ENCODE assay signal across 18 mouse cellular contexts in genomic region chr8:109839822-109840221, GRCm38 (mm10).
"Had no signal": no experiment of that assay in that cellular context is flagged by ENCODE, and none has a peak within 500 bp of the region (broad histone marks: within the 10 kb centered on the region; RNA-seq: fewer than 3 reads in every experiment).

No protein-coding gene starts in this region.

- H3K4me1 ChIP-seq: limb, embryonic 12.5 days; limb, embryonic 15.5 days; midbrain, embryonic 12.5 days; midbrain, embryonic 15.5 days; neural tube, embryonic 12.5 days; neural tube, embryonic 15.5 days had no signal

- ATAC-seq: inflammation-experienced regulatory T-cells, adult 6 months; intestine, embryonic 16.5 days; midbrain, embryonic 15.5 days had no signal

- H3K9ac ChIP-seq: limb, embryonic 12.5 days; limb, embryonic 15.5 days; midbrain, embryonic 12.5 days; midbrain, embryonic 15.5 days; neural tube, embryonic 12.5 days; neural tube, embryonic 15.5 days had no signal

- H3K27me3 ChIP-seq: limb, embryonic 12.5 days; limb, embryonic 15.5 days; midbrain, embryonic 12.5 days; midbrain, embryonic 15.5 days; neural tube, embryonic 12.5 days; neural tube, embryonic 15.5 days had no signal

- DNase-seq: kidney, adult 18-20 months; kidney, adult 9 months; kidney, postnatal 14 days; kidney, postnatal 4 days; left cerebral cortex, postnatal 4 days; lung, adult 2 months; lung, postnatal 14 days; thymus, adult 18-20 months; thymus, postnatal 4 days had no signal

- H3K9me3 ChIP-seq: limb, embryonic 12.5 days; limb, embryonic 15.5 days; midbrain, embryonic 12.5 days; midbrain, embryonic 15.5 days; neural tube, embryonic 12.5 days; neural tube, embryonic 15.5 days had no signal

- H3K4me2 ChIP-seq: limb, embryonic 12.5 days; limb, embryonic 15.5 days; midbrain, embryonic 12.5 days; midbrain, embryonic 15.5 days; neural tube, embryonic 12.5 days; neural tube, embryonic 15.5 days had no signal

- H3K27ac ChIP-seq: limb, embryonic 12.5 days; limb, embryonic 15.5 days; macrophage; midbrain, embryonic 12.5 days; midbrain, embryonic 15.5 days; neural tube, embryonic 12.5 days; neural tube, embryonic 15.5 days had no signal

- H3K4me3 ChIP-seq: limb, embryonic 12.5 days; limb, embryonic 15.5 days; midbrain, embryonic 12.5 days; midbrain, embryonic 15.5 days; neural tube, embryonic 12.5 days; neural tube, embryonic 15.5 days had no signal
